Mouse (Mus musculus) forebrain, embryonic 15.5 days (tissue): ENCODE results near the gene Kctd11. TPM values are rescaled to one million over a fixed set of nuclear protein-coding genes. Genes with fewer than 3 reads are reported as not detected.

Experiments used
- ATAC-seq: fragments of 200-750 bp; cut with Nextera tagmentation; replicated peaks from 2 replicates; pipeline ENCODE4 v1.8.0; 2017; ENCODE audit warnings: mild to moderate bottlenecking, moderate TSS enrichment, moderate library complexity
- H3K27ac ChIP-seq: fragments of 300-500 bp; sonication (generic); replicated peaks from 2 replicates; pipeline ENCODE4 v1.5.1; 2015; ENCODE audit warnings: mild to moderate bottlenecking, inconsistent platforms
- H3K27me3 ChIP-seq: fragments of 300-500 bp; sonication (generic); 2 replicates; pipeline ENCODE4 v1.6.1; 2015; ENCODE audit warnings: inconsistent platforms
- H3K36me3 ChIP-seq: fragments of 300-500 bp; sonication (generic); 2 replicates; pipeline ENCODE4 v1.6.1; 2015; ENCODE audit warnings: mild to moderate bottlenecking, inconsistent platforms
- H3K4me1 ChIP-seq: fragments of 300-500 bp; sonication (generic); 2 replicates; pipeline ENCODE4 v1.6.1; 2015; ENCODE audit warnings: inconsistent platforms
- H3K4me2 ChIP-seq: fragments of 300-500 bp; sonication (generic); replicated peaks from 2 replicates; pipeline ENCODE4 v1.6.1; 2015; ENCODE audit warnings: mild to moderate bottlenecking, inconsistent platforms
- H3K4me3 ChIP-seq: fragments of 300-500 bp; sonication (generic); 2 replicates; pipeline ENCODE4 v1.5.1; 2015; ENCODE audit warnings: mild to moderate bottlenecking, inconsistent platforms
- H3K9ac ChIP-seq: fragments of 300-500 bp; sonication (generic); replicated peaks from 2 replicates; pipeline ENCODE4 v1.6.1; 2015; ENCODE audit warnings: mild to moderate bottlenecking, inconsistent platforms
- H3K9me3 ChIP-seq: fragments of 300-500 bp; sonication (generic); 2 replicates; pipeline ENCODE4 v1.6.1; 2016; ENCODE audit warnings: inconsistent platforms
- WGBS: fragments of 180-500 bp; shearing (Covaris S2); methylation state at CpG from one replicate; pipeline ENCODE4 v1.1.7; 2015; ENCODE audit warnings: mixed read lengths; 5-methylcytosine and 5-hydroxymethylcytosine counted together
- polyA plus RNA-seq: library from polyadenylated mRNA; unstranded; fragments of >200 nt; fragmentation: Nextera tagmentation; extraction: Ambion mirVana; gene quantifications from 2 replicates; pipeline ENCODE4 v1.2.1, GENCODE M21; 2015

The Kctd11 gene
- polyA plus RNA-seq, 1 experiment from 2014 or later, result 1.2 TPM

DNA sequence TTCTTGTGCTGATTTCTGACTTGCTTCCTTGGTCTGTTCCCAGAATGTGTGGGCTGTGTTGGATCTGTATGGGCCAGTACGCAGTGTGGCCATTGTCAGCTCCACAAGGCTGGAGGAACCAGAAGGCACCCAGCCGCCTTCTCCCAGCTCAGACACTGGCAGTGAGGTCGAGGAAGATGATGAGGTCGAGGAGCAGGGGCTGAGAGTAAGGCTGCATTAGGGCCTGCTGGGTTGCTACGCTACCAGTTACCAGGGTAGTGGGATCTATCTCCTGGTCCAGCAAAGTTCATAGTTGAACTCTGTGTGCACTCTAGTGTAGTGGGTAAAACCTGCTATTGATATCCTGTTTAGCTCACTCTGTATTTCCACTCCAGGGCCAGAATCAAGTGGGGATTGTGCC, 28.0 kb upstream of the Kctd11 start:
- ATAC-seq, result no peak
- peaks cover 9% of the 10 kb centered on the region for H3K4me1 ChIP-seq
- WGBS, result 95% methylated on average over 5 of the region's 5 CpGs
- H3K9me3 ChIP-seq, result no peaks in the 10 kb centered on the region
- no peak overlapping the region for H3K4me2 ChIP-seq
- no peak overlapping the region for H3K27ac ChIP-seq
- no peak overlapping the region for H3K4me3 ChIP-seq
- peaks cover 89% of the 10 kb centered on the region for H3K36me3 ChIP-seq
- H3K9ac ChIP-seq, result no peak overlapping the region
- no peaks in the 10 kb centered on the region for H3K27me3 ChIP-seq

DNA sequence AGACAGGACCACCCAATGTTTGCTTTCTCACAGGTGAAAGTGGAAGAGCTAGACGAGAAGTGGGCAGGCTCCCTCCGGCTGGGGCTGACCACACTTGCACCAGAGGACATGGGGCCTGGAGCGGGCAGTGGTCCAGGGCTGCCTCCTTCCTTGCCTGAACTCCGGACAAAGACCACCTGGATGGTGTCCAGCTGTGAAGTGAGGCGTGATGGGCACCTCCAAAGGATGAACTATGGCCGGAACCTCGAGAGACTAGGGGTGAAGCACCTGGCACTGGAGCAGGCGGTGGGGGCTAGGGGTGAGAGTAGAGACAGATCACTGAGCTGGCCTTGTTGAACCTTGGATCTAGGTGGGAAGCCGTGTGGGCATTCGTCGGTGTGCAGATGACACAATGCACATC, 27.4 kb upstream of the Kctd11 start:
- Histone ChIP-seq H3K36me3 (peaks cover 95% of the 10 kb centered on the region), H3K9ac (no peak overlapping the region), H3K4me3 (no peak overlapping the region), H3K4me1 (peaks cover 7% of the 10 kb centered on the region), H3K27me3 (no peaks in the 10 kb centered on the region), H3K9me3 (no peaks in the 10 kb centered on the region), H3K27ac (no peak overlapping the region), H3K4me2 (no peak overlapping the region)
- ATAC-seq, result no peak
- 92% methylated on average over 11 of the region's 11 CpGs for WGBS

DNA sequence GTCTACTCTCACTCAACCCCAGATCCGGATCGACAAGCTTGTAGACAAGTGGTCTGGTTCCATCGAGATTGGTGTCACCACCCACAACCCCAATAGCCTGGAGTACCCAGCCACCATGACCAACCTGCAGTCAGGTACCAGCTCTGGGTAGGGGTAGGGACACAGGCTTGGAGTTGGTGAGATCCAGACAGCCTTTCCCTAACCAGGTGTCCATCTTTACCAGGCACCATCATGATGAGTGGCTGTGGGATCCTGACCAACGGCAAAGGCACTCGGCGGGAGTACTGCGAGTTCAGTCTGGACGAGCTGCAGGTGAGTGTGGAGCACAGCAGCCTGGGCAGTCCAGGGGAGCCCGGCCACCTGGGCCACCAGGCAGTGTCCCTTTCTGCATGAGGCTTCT, 23.1 kb upstream of the Kctd11 start:
- WGBS, result 95% methylated on average over 9 of the region's 9 CpGs
- peaks cover 56% of the 10 kb centered on the region for H3K36me3 ChIP-seq

DNA sequence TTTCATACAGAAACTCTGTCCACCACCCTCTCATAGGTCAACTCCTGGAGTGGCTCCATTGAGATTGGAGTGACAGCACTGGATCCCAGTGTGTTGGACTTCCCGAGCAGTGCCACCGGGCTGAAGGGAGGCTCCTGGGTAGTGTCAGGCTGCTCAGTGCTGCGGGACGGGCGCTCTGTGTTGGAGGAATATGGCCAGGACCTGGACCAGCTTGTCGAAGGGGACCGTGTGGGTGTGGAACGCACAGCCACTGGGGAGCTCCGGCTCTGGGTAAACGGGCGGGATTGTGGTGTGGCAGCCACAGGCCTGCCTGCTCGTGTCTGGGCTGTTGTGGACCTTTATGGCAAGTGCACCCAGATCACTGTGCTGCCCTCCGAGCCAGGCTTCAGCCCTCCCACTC, 21.8 kb upstream of the Kctd11 start:
- ATAC-seq, result no peak
- H3K4me3 ChIP-seq, result peak overlapping the region; percentile 56
- WGBS, result 88% methylated on average over 13 of the region's 13 CpGs
- H3K4me1 ChIP-seq, result peaks cover 34% of the 10 kb centered on the region
- H3K27me3 ChIP-seq, result no peaks in the 10 kb centered on the region
- H3K27ac ChIP-seq, result no peak overlapping the region
- no peak overlapping the region for H3K9ac ChIP-seq
- no peaks in the 10 kb centered on the region for H3K9me3 ChIP-seq
- H3K36me3 ChIP-seq, result peaks cover 43% of the 10 kb centered on the region
- H3K4me2 ChIP-seq, result peak overlapping the region; percentile 91

More for the DNA sequence above, 23.1 kb upstream of the Kctd11 start:
- H3K27me3 ChIP-seq, result no peaks in the 10 kb centered on the region
- no peak overlapping the region for H3K27ac ChIP-seq
- no peak overlapping the region for H3K4me3 ChIP-seq
- no peak for ATAC-seq
- H3K4me1 ChIP-seq, result peaks cover 22% of the 10 kb centered on the region
- no peak overlapping the region for H3K4me2 ChIP-seq
- H3K9ac ChIP-seq, result no peak overlapping the region
- H3K9me3 ChIP-seq, result no peaks in the 10 kb centered on the region

DNA sequence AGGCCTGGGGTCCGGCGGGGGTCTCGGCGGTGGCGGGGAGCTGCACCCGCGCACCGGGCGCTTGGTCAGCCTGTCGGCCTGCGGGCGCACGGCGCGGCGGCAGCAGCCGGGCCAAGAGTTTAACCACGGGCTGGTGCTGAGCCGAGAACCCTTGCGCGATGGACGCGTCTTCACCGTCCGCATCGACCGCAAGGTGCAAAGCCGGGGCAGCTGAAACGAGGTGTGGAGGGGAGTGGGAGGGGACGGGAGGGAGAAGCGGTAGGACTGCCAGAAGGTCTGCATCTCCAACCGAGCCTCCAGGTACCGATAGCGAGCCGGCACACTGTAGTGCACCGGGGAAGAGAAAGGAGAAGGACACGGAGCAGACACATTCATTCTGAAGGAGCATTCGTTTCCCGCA, 20.8 kb upstream of the Kctd11 start:
- no peak for ATAC-seq
- H3K36me3 ChIP-seq, result peaks cover 33% of the 10 kb centered on the region

DNA sequence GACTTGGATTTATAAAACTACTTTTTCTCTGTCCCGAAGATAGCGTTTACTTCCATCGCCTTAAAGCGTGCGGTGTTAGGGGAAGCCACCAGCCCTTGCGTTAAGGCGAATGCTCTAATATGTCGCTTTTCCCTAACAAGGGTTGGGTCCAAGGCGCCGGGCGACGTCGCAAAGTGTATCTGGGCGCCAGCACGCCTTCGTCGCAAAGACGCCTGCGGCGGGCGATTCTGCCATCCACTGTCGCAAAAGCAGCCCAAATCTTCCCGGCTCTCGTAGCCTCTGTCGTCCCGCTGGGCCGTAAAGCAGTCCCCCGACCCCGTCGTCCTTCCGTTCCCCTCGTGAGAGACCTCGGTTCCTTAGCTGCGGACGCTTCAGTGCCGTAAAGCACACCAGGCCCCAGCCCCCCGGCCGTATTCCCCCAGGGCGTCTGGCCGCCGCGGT, 20.2 kb upstream of the Kctd11 start:
- Histone ChIP-seq H3K9me3 (no peaks in the 10 kb centered on the region), H3K27me3 (no peaks in the 10 kb centered on the region), H3K4me3 (peak overlapping the region; percentile 56), H3K4me2 (peak overlapping the region; percentile 91), H3K27ac (peak overlapping the region; percentile 96), H3K4me1 (peaks cover 35% of the 10 kb centered on the region), H3K9ac (peak overlapping the region; percentile 76), H3K36me3 (peaks cover 27% of the 10 kb centered on the region)
- peak; percentile 82 for ATAC-seq
- WGBS, result 0% methylated on average over 42 of the region's 42 CpGs

More for the DNA sequence above, 20.8 kb upstream of the Kctd11 start:
- Histone ChIP-seq H3K4me2 (peak overlapping the region; percentile 91), H3K9ac (peak overlapping the region; percentile 76), H3K4me1 (peaks cover 35% of the 10 kb centered on the region), H3K9me3 (no peaks in the 10 kb centered on the region), H3K4me3 (peak overlapping the region; percentile 56), H3K27ac (peak overlapping the region; percentile 96), H3K27me3 (no peaks in the 10 kb centered on the region)
- WGBS, result under 1% methylated on average over 37 of the region's 39 CpGs

DNA sequence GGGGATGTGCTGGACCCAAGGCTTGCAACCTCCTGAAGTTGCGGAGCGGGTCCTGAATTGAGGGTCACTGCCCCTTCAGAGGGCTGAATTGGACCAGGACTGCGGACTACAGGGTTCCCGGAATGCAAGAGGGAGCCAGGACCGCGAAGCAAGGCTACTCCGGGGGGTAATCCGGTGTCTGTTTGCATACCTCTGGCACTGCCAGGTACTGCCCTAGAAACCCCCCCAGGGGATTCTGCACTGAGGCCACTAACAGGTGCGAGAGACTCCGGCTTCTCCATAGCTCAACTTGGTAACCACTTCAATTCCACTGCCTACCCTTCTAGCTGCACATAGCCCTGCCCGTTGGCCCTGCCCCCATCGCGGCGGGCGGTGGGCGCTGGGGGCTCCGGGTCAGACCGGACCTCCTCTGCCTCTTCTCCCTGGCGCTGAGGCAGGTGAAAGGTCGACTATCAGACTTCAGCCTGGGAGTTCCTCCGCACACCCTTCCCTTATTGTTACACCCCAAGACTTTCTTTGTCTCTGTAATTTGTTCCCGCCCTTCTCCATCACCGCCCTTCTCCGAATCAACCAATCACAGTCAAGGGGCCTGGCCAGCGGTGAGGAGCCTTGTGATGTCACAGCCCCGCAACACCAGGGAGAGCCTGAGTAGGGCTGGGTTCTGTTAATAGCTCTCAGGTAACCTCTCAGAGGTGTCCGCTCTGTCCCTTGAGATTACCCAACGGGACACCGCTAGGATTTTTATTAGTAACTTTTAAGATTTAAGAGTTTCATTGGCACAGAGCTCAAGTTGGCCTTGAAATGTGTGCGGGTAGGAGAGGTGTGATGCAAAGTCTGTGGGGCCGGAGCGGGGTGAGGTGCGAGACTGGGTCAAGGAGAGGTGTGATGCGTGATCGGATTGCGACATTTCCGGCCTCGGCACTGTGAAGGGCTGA, 19.5 kb upstream of the Kctd11 start, which contains the start of the genes 2810408A11Rik and Neurl4:
TSS of gene 2810408A11Rik (minus strand) at position 517 of the 935 bp plus-strand sequence.
TSS of gene Neurl4 (plus strand) at position 602 of the 935 bp plus-strand sequence.
- peak within 1 kb of the TSS; percentile 96 for H3K27ac ChIP-seq
- no peaks in the 10 kb centered on the region for H3K27me3 ChIP-seq
- H3K4me1 ChIP-seq, result peaks cover 35% of the 10 kb centered on the region
- WGBS, result under 1% methylated on average over 38 of the region's 38 CpGs
- H3K9ac ChIP-seq, result peak within 1 kb of the TSS; percentile 76
- peak within 1 kb of the TSS; percentile 56 for H3K4me3 ChIP-seq
- peaks cover 20% of the 10 kb centered on the region for H3K36me3 ChIP-seq
- H3K4me2 ChIP-seq, result peak within 1 kb of the TSS; percentile 91
- no peaks in the 10 kb centered on the region for H3K9me3 ChIP-seq
- ATAC-seq, result peak; percentile 96

DNA sequence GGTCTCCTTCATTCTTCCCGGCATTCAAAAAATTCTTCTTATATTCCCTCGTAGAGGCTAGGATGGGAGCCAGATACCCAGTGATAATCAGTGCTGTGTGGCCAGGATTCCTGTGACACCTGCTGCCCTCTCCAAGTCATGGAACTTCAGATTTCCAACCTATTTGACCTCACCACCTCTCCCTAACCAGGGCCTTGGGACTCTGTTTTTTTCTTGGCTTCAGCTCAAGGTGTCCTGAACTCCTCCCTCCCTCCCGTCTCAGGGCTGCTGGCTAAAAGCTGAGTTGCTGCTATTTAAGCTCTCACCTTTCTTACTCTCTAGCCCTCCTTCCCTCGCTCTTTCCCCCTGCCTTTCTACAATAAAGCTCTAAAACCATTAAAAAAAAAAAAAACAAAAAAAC, 18.7 kb upstream of the Kctd11 start:
- ATAC-seq, result no peak
- no peaks in the 10 kb centered on the region for H3K27me3 ChIP-seq
- H3K4me3 ChIP-seq, result peak overlapping the region; percentile 56
- 23% methylated on average over 4 of the region's 4 CpGs for WGBS
- H3K4me1 ChIP-seq, result peaks cover 35% of the 10 kb centered on the region
- peaks cover 12% of the 10 kb centered on the region for H3K36me3 ChIP-seq
- H3K4me2 ChIP-seq, result peak overlapping the region; percentile 91
- no peaks in the 10 kb centered on the region for H3K9me3 ChIP-seq
- H3K27ac ChIP-seq, result peak overlapping the region; percentile 96
- peak overlapping the region; percentile 76 for H3K9ac ChIP-seq

DNA sequence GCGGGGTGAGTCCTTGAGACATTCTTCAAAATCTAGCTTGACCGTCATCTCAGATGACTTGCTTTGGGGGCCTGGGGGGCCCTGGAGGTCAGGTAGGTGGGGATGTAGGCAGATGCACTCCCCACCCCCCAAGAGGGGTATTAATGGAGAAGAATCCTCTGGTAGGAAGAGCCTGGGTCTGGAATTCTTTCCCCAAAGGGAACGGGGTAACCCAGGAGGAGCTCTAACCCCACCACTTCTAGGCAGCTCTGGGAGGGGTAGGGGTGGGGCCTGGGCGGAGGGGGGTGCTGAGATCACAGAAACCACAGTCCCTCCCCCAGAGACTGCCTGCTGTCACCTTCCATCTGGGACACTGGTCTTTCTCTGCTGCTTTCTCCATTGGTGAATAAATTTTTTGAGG, 14.1 kb upstream of the Kctd11 start, which contains the start of gene Acap1:
TSS of gene Acap1 (minus strand) at position 249 of the 400 bp plus-strand sequence.
- Histone ChIP-seq H3K4me2 (no peak within 1 kb of the TSS), H3K4me1 (peaks cover 20% of the 10 kb centered on the region), H3K9me3 (no peaks in the 10 kb centered on the region), H3K4me3 (no peak within 1 kb of the TSS), H3K36me3 (no peaks in the 10 kb centered on the region), H3K27ac (no peak within 1 kb of the TSS), H3K9ac (no peak within 1 kb of the TSS), H3K27me3 (no peaks in the 10 kb centered on the region)
- WGBS, result 88% methylated on average over 4 of the region's 4 CpGs
- no peak for ATAC-seq

DNA sequence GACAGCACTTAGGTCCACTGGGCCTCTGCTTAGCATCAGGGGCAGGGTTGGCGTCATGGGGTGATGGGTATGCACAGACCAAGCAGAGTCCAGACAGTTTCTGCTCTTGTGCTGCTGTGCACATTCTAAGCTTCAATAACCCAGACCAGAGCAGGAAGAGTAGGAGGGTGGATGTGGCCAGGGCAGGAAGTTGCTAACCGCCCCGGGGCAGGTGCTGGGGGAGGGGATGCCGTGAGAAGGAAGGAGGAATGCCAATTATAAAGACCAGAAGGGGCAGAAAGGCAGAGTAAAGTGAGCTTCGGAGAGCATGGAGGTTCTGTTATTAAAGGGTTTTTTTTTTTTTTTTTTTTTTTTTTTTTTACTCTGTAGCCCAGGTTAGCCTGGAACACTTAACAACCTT, 13.5 kb upstream of the Kctd11 start:
- H3K4me2 ChIP-seq, result no peak overlapping the region
- H3K4me3 ChIP-seq, result no peak overlapping the region
- peaks cover 16% of the 10 kb centered on the region for H3K4me1 ChIP-seq
- no peak overlapping the region for H3K9ac ChIP-seq
- WGBS, result 91% methylated on average over 5 of the region's 5 CpGs
- H3K36me3 ChIP-seq, result no peaks in the 10 kb centered on the region
- no peaks in the 10 kb centered on the region for H3K9me3 ChIP-seq
- no peaks in the 10 kb centered on the region for H3K27me3 ChIP-seq
- no peak for ATAC-seq
- no peak overlapping the region for H3K27ac ChIP-seq

DNA sequence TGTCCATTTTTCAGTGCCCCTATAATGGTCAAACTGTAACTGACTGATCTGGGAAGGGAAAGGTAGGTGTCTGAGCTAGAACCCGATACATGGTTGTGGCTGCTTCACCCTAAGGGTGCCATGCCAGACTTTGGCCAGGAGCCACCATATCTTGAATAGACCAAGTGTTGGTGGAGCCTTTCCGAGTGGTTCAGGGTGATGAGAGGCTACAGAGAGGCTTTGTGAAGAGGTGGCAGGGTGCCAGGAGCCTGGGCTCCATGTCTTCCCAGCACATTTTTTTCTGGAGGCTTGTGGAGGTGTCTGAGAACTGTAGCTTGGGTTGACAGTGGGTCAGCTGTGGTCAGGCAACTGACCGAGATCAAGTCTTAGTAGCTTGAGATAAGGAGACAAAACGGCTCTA, 10.3 kb upstream of the Kctd11 start:
- H3K36me3 ChIP-seq, result no peaks in the 10 kb centered on the region
- H3K27ac ChIP-seq, result no peak overlapping the region
- H3K9ac ChIP-seq, result no peak overlapping the region
- H3K9me3 ChIP-seq, result no peaks in the 10 kb centered on the region
- no peak overlapping the region for H3K4me3 ChIP-seq
- no peaks in the 10 kb centered on the region for H3K4me1 ChIP-seq
- H3K4me2 ChIP-seq, result no peak overlapping the region
- ATAC-seq, result no peak
- no peaks in the 10 kb centered on the region for H3K27me3 ChIP-seq
- 60% methylated on average over 4 of the region's 4 CpGs for WGBS

DNA sequence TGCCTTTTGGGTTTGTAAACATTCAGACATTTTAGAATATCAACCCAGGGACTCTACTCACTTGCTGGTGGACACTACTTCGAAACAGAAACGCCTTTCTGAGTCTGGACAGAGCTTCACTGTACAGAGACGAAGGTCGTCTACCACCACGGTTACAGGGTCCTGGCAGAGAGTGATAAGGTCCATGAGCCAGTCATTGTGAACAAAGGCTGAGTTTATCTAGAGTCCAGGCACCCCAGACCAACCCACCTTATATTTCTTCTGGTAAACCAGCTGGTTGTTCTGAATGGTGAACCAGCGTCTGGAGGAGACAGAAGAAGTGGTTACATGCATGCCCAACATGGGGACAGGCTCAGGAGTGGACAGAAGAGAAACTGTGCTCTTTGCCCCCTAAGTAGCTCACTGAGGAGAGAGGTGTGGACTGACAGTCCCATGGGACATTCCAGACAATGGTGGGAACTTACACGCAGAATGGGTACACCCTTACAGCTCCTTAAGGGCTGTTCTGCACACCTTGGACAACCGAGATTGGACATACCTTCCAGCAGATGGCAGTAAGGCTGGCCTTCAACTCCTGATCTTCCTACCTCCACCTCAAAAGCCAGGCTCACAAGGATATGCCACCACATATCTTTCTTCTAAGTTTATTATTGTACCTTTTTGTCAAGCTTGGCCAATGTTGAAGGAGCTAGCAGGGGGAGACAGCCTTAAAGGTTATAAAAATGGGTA, 5.9 kb upstream of the Kctd11 start:
- H3K36me3 ChIP-seq, result no peaks in the 10 kb centered on the region
- no peak overlapping the region for H3K4me2 ChIP-seq
- no peaks in the 10 kb centered on the region for H3K4me1 ChIP-seq
- no peak overlapping the region for H3K4me3 ChIP-seq
- H3K27ac ChIP-seq, result no peak overlapping the region
- H3K27me3 ChIP-seq, result 0 out of 2 replicates have a peak, but pooled peaks cover 4% of the 10 kb centered on the region
- no peak for ATAC-seq
- 73% methylated on average over 8 of the region's 8 CpGs for WGBS
- H3K9ac ChIP-seq, result no peak overlapping the region
- H3K9me3 ChIP-seq, result no peaks in the 10 kb centered on the region
